Mouse (Mus musculus) Patski (cell line): ENCODE data around the gene Polr3a. TPM values are rescaled to one million over a fixed set of nuclear protein-coding genes. Genes with fewer than 3 reads are reported as not detected.

ENCODE experiments used
- ATAC-seq: fragments of 100-300 bp; one replicate; pipeline ENCODE4 v1.8.0; 2021
- CTCF ChIA-PET: fragments of 350-600 bp; sonication (Branson Sonifier 250); formaldehyde crosslinking; loops from one replicate; lab custom pipeline; 2022; ENCODE audit warnings: inconsistent platforms; lab: Charles Lee
- POLR2A ChIA-PET: fragments of 350-600 bp; sonication (Branson Sonifier 250); formaldehyde crosslinking; loops from one replicate; lab custom pipeline; 2022; ENCODE audit warnings: antibody characterized with exemption, inconsistent platforms; lab: Charles Lee
- DNase-seq: peaks from one replicate; pipeline ENCODE4 v3.0.0-alpha.2; 2011; ENCODE audit warnings: low read depth, low spot score
- H3K27me3 ChIP-seq: fragments of 371-371 bp; one replicate; pipeline ENCODE4 v1.5.1; 2021
- CTCF ChIP-seq: fragments of 100-300 bp; IDR thresholded peaks from one replicate; pipeline ENCODE4 v1.5.1; 2021
- in situ Hi-C: fragments of 300-500 bp; cut with MboI; formaldehyde crosslinking; loops from 3 replicates; pipeline ENCODE4 v1.11.1; 2018; ENCODE audit warnings: low pct_unique_long_range_greater_than_20kb, mixed read lengths
- polyA plus RNA-seq: library from polyadenylated mRNA; unstranded; gene quantifications from one replicate; pipeline ENCODE4 v1.2.3, GENCODE M21; 2021

Gene Polr3a
- 22.6 TPM for polyA plus RNA-seq

DNA sequence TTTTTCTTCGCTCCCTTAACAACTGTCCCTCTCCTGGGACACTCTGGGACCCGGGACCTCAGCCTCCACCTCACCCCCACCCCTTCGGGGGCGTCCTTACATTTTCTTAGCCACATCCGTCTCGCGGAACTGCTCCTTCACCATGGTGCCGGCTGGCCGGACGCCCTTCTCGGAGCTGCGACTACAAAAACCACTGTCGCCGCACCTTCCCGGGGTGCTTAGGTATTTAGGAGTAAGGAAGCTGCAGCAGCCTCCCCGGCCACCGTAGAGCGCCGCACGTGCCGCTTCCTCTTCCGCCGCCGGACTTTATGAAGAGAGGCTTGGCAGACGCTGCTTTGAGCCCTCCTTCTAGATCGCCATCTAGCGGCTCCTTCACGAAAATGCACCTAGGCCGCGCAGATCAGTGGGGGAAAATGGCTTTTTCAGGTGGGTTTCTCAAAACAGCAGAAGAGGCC, at the start of gene Polr3a, which contains the start of gene Rps24:
Gene Polr3a, minus strand, starts transcription at position 286 of the 455 bp plus-strand sequence.
Gene Rps24, plus strand, starts transcription at position 353 of the 455 bp plus-strand sequence.
- no peak for TF ChIP-seq CTCF
- no peaks in the 10 kb centered on the region for H3K27me3 ChIP-seq
- ATAC-seq (no peak), DNase-seq (no peak)
- POLR2A ChIA-PET, result interaction anchor here (0.6 to 1.0 kb wide), 4 partner anchors 11 to 247 kb away, joined by 3 to 4 read pairs (median 3); no protein-coding TSS in a partner anchor
- CTCF ChIA-PET, result no interaction called here
- in situ Hi-C loops, result no loop called here

DNA sequence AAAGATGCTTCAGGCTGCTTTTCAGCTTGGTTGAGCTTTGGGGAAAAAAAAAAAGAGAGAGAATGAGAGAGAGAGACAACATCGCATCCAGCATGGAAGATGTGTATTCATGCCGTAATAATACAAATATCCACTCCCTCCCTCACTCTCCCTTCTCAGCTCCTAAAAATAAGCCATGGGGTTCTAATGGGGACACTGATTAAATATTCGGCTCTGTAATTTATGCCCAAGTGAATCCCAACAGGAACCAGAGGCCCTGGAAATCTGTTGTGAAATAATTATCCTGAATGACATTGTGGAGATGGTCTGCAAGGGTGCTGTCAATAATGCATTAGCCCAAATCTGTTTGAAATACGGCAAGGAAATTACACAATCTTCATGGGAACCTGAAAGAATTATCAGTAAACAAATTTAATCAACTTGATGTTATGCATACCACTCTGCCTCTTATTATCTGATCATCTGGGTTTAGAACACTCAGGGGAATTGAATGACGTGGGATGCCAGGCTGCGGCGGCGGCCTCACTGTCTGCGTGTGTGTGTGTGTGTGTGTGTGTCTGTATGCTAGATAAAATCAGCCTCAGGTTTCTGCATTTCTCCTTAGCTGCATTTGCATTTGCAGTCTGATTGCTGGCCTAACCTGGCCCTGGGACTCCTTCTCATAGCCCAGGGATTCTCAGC, 48.1 kb upstream of the Polr3a start:
- POLR2A ChIA-PET, result no interaction called here

DNA sequence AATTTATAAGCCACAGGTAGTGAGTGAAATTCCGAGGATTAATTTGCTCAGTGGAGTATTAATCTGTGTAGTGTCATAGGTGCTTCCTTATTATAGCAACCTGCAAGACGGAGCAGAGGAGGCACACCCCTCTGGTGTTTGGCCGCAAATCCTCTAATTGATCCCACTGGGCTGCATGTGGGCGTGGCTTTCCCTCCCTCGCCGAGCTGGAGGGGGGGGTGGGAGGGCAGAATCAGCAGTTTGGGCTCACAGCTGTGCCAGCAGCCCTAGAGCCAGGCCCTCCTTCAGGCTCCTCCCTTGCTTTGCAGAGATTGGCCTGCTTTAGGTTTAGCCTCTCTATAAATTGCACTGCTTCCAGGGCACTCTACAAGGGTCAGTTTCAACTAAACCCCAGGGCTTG, 43.4 kb upstream of the Polr3a start:
- in situ Hi-C loops, result no loop called here
- ATAC-seq (no peak), DNase-seq (no peak)
- POLR2A ChIA-PET, result no interaction called here
- CTCF ChIA-PET, result no interaction called here
- H3K27me3 ChIP-seq, result peaks cover 11% of the 10 kb centered on the region
- TF ChIP-seq CTCF, result no peak

More for the DNA sequence above, 48.1 kb upstream of the Polr3a start:
- ATAC-seq (no peak), DNase-seq (no peak)
- TF ChIP-seq CTCF, result no peak
- in situ Hi-C loops, result no loop called here
- H3K27me3 ChIP-seq, result peaks cover 20% of the 10 kb centered on the region
- CTCF ChIA-PET, result no interaction called here

DNA sequence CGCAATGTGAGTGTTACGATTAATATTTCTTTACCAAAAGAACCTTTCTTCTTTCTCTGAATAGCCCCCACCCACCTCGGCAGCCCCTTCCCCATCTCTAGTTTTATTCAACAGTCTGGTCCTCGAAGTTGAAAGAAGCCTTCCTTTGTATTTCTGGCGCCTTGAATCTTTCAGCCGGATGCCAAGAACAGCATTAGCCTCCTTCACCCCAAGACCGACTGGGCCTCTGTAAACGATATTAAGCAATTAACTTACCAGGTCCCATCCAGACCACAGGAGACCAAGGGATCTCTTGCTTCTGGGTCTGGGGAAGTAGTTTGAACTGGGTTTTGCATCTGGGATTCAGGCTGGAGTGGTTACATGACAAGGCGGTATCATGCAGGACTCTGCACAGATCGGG, 39.6 kb upstream of the Polr3a start:
- H3K27me3 ChIP-seq, result peaks cover 31% of the 10 kb centered on the region
- ChIA-PET POLR2A (no interaction called here), CTCF (no interaction called here)
- DNase-seq, result no peak
- in situ Hi-C loops, result no loop called here
- no peak for ATAC-seq
- no peak for TF ChIP-seq CTCF

DNA sequence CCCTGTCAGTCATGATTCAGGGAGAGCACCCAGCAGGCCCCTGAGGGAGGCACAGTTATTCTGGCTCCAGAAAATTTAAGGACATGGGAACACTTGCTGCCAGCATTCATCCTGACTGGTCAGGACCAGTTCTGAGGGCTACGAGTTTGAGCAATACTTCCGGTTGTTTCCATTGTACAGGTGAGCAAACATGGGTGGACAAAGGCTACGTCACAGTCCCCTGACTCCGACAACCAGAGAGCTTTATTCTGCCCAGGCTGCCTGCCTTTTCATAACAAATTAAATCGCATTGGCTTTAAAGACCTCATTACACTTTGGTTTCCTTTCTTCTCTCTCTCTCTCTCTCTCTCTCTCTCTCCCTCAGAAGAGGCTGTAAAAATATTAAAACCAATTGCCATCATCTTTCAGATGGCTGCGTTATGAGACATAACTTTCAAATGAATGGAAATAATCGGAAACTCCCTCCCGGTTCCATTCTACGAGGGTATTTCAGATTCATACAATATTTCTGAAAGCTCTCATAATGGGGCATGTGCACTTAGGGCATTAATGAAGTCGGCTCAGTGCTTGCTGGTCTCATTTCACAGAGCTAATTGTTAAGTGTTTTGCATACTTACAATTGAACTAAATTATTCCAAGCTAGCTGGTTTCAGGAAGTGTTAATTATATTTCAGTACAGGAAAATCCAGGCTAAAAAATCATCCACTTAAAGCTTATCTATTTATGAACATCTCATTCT, 39.0 kb upstream of the Polr3a start:
- no peak for DNase-seq
- ChIA-PET CTCF (no interaction called here), POLR2A (no interaction called here)
- no peak for ATAC-seq
- TF ChIP-seq CTCF, result no peak
- peaks cover 34% of the 10 kb centered on the region for H3K27me3 ChIP-seq
- in situ Hi-C loops, result no loop called here

DNA sequence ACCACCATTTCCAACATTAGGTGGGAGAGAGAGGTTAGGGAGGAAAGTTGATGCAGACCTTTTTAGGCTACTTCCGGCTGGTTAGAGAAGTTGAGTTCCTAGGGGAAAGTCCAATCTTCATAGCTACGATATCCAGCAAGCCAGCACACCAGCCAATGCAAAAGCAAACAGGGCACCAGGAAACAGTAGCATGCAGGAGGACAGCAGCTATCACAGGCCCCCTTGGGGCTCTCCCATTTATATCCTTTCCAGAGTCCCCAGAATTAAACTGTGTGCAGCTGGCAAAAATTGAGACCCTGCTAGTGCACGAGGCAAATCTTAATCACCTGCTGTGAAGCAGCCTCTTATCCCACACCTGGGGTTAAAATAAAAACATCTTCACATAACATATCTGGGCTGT, 38.3 kb upstream of the Polr3a start:
- in situ Hi-C loops, result no loop called here
- ATAC-seq, result no peak
- no peak for TF ChIP-seq CTCF
- CTCF ChIA-PET, result no interaction called here
- no peak for DNase-seq
- POLR2A ChIA-PET, result no interaction called here
- peaks cover 34% of the 10 kb centered on the region for H3K27me3 ChIP-seq

DNA sequence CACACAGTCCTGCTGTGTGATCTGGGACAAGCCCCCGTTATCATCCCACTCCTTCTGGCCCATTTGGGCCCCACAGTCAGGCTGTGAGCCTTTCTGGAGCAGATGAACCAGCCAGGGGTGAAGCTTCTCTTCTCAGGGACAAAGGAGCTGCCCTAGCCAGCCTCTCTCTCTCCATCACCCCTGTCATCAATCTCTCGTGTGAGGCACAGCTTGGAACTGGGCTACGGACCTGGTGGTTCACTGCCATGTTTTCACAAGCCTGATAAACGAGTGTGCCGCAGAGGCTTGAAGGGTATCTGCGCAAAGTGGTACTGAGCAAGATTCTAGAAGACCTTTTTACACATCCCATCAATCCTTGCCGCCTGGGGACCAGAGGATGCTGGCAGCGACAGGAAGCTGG, 34.7 kb upstream of the Polr3a start:
- POLR2A ChIA-PET, result interaction anchor here (0.9 kb wide), 1 partner anchor 22 kb away, joined by 3 read pairs; no protein-coding TSS in a partner anchor
- no peak for ATAC-seq
- CTCF ChIA-PET, result no interaction called here

DNA sequence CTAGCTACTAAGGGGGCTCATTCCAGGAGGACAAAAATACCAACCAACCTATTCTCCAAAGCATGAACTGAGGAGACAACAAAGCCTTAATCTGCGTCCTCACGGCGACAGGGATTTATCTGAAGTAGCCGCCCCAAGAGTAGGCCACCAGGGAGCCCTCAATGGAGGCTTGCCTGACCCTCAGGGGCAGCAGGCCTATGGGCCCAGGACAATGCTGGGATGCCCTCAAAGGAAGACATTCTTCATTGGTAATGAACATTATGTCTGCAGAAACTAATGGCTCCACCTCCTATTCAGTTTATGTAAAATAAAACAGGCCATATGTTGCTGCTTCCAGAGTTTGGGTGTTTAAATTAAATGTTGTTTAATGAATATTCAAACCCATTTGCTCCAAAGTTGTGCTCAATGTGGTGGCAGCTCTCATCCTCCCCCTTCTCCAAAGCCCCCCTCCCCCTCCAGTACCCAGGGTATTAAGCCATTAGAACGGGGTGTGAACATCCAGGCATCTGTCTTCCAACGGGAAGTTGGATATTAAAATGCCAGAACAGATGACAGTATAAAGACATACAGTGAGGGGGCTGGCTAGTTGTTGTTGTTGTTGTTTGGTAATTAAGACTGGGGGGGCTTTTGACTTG, 25.8 kb upstream of the Polr3a start:
- H3K27me3 ChIP-seq, result peaks cover 17% of the 10 kb centered on the region
- TF ChIP-seq CTCF, result no peak
- ATAC-seq (no peak), DNase-seq (no peak)
- CTCF ChIA-PET, result no interaction called here
- in situ Hi-C loops, result no loop called here
- POLR2A ChIA-PET, result no interaction called here

More for the DNA sequence above, 34.7 kb upstream of the Polr3a start:
- no peak for TF ChIP-seq CTCF
- DNase-seq, result no peak
- peaks cover 42% of the 10 kb centered on the region for H3K27me3 ChIP-seq
- in situ Hi-C loops, result no loop called here

DNA sequence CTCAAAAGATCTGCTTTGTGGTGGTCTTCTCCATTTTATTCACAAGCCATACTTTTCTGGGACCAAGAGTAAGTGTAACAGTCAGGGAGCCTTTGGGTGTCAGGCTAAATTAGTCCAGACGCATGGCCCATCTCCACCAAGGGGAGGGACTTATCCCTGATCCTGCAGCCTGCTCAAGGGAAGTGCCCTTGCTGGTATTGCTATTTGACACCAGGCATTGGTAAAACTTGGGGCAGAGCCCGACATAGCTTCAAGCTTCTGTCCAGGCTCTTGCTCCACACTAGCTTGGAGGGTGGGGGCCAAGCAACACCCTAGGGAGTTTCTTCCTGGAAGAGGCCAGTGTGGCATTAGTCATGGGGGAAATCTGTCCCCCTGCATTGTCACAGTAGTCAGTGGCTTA, 23.8 kb upstream of the Polr3a start:
- in situ Hi-C loops, result no loop called here
- ATAC-seq (no peak), DNase-seq (no peak)
- CTCF ChIA-PET, result interaction anchor here (1.4 kb wide), 1 partner anchor 10 kb away, joined by 3 read pairs; no protein-coding TSS in a partner anchor
- TF ChIP-seq CTCF, result no peak
- POLR2A ChIA-PET, result no interaction called here
- peaks cover 6% of the 10 kb centered on the region for H3K27me3 ChIP-seq

DNA sequence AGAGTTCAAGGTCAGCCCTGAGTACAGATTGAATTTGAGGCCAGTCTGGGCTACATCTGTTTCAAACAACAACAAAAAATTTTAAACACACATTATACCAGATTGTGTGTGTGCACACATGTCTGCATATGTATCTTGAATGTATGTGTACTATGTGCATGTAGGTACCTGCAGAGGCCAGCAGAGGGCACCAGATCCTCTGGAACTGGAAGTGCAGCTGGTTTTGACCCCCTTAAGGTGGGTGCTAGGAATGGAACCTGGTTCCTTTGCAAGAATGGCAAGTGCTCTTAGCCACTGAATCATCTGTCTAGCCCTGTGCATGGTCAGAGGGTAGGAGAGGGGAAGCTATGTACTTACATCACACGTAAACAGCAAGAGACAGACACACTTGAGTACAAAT, 23.4 kb upstream of the Polr3a start:
- TF ChIP-seq CTCF, result peak; percentile 50
- ChIA-PET POLR2A (no interaction called here), CTCF (interaction anchor here (1.4 kb wide), 1 partner anchor 10 kb away, joined by 3 read pairs; no protein-coding TSS in a partner anchor)
- DNase-seq (no peak), ATAC-seq (no peak)
- in situ Hi-C loops, result no loop called here
- H3K27me3 ChIP-seq, result peaks cover 6% of the 10 kb centered on the region

DNA sequence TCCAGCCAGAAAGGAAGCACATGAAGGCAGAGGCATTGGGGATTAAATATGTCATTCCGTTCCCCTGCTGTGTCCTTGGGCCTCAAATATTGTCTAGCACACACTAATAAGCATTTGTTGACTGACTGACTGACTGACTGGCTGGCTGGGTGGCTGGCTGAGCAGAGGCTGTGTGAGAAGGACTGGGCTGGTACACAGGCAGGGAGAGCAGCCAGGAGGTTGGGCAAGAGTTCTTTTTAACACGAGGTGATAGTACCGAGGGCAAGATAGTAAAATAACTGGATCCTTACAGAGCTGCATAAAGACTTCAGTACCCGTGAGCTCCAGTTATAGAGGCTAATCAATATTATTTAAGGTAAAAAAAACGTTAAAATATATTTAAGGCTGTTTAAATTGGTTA, 22.7 kb upstream of the Polr3a start:
- no peak for TF ChIP-seq CTCF
- no peaks in the 10 kb centered on the region for H3K27me3 ChIP-seq
- CTCF ChIA-PET, result interaction anchor here (1.4 kb wide), 1 partner anchor 9 kb away, joined by 3 read pairs; no protein-coding TSS in a partner anchor
- no peak for ATAC-seq
- DNase-seq, result no peak
- in situ Hi-C loops, result no loop called here
- POLR2A ChIA-PET, result no interaction called here
